Mouse (Mus musculus): ENCODE data around the gene 4933402N03Rik. TPM values are rescaled to one million over a fixed set of nuclear protein-coding genes. Genes with fewer than 3 reads are reported as not detected.

Gene 4933402N03Rik
- polyA plus RNA-seq (2012; rRNA removed), result not detected in 2 replicates

DNA sequence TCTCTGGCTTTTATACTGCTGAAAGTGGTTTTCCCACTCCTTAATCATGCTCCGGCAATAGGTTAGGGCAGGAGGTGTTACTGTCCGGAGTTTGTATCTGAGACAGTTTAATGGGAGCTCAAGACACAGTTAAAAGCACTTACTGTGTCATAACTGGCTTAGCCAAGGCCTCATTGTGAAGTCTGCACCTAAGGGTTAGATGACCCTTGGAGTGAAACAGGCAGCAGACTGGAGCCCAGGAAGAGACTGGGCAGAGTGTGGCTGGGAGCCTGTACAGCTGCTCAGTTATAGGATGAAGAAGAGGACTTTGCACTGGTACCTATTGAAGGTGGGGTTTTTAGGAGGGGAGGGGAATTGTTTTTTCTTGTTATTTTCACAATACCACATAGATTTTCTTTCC lies at the start of gene 4933402N03Rik:
4933402N03Rik (minus strand) TSS at position 101 of the 400 bp plus-strand sequence.

DNA sequence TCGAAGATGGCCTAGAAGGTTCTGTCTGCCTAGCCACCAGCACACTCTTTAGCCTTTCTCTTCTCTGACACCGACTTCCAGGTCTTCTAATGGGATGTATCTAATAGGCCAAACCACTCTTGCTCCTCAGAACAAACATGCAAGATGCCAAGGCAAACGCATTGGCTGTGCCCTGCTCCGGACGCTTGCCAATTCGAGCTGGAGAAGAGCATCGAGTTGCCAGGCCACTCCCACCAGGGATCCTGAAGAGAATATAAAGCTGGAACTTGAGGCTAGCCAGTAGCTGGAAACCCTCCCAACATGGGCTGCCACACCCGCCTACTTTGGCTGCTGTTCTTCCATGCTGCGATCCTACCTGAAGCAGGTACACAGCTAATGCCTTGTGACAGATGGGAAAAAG lies 28.0 kb upstream of the 4933402N03Rik start, which contains the start of gene 5430419D17Rik:
5430419D17Rik (plus strand) TSS at position 282 of the 400 bp plus-strand sequence.

Other genes starting within 250 kb of the 4933402N03Rik start
- gene Htra1, start 210.2 kb downstream of the 4933402N03Rik start, polyA plus RNA-seq (2012; rRNA removed), result 35.0 and 64.7 TPM in 2 replicates
- gene Dmbt1, start 114.3 kb downstream of the 4933402N03Rik start, polyA plus RNA-seq (2012; rRNA removed), result 31.9 and 36.6 TPM in 2 replicates
- 0.08 and 0.33 TPM in 2 replicates for gene 5430419D17Rik, start 28.1 kb upstream of the 4933402N03Rik start, polyA plus RNA-seq (2012; rRNA removed)
- 0.96 TPM in 1 of 2 replicates, not detected in the other for gene Cuzd1, start 176.0 kb upstream of the 4933402N03Rik start, polyA plus RNA-seq (2012; rRNA removed)
- not detected in 2 replicates for gene Fam24b, start 183.2 kb upstream of the 4933402N03Rik start, polyA plus RNA-seq (2012; rRNA removed)
- not detected in 2 replicates for gene Fam24a, start 187.6 kb upstream of the 4933402N03Rik start, polyA plus RNA-seq (2012; rRNA removed)
- 0.56 and 3.9 TPM in 2 replicates for gene 2310057M21Rik, start 216.4 kb upstream of the 4933402N03Rik start, polyA plus RNA-seq (2012; rRNA removed)
- 27.7 and 48.3 TPM in 2 replicates for gene Pstk, start 224.8 kb upstream of the 4933402N03Rik start, polyA plus RNA-seq (2012; rRNA removed)

All from stomach, adult 2 months (tissue).